Mouse (Mus musculus) lung, postnatal 0 days (tissue): ENCODE results near the gene Cmtm4.
"Not testable (repeated sequence)": the region's sequence is repeated elsewhere in the genome, so short reads cannot be mapped to it uniquely, and the experiment has no call there.

Source experiments
- CTCF ChIP-seq: IDR thresholded peaks from 2 replicates; pipeline ENCODE4 v1.5.1; 2016; ENCODE audit warnings: antibody characterized with exemption, mild to moderate bottlenecking
- EP300 ChIP-seq: IDR thresholded peaks from 2 replicates; pipeline ENCODE4 v1.6.1; 2016; ENCODE audit warnings: antibody characterized with exemption, mild to moderate bottlenecking, control low read depth

GRCm38 (mm10) chr8:104312023-104312422 is 83.6 kb downstream of the Cmtm4 start:
- not testable (repeated sequence) for TF ChIP-seq EP300, CTCF
